Mouse (Mus musculus): ENCODE results near the gene Ncoa1. TPM values are rescaled to one million over a fixed set of nuclear protein-coding genes. Genes with fewer than 3 reads are reported as not detected.
A peak's percentile ranks its signal among the peaks of the same experiment; 100 is the strongest.
"Not testable (repeated sequence)": the region's sequence is repeated elsewhere in the genome, so short reads cannot be mapped to it uniquely, and the experiment has no call there.

Gene Ncoa1
- polyA plus RNA-seq, 1 experiment from 2014 or later, result 20.9 TPM

- ATAC-seq (replicated peaks), result no peak
- 89% methylated on average over 3 of the region's 3 CpGs for WGBS
- Histone ChIP-seq H3K4me1 (0 out of 2 replicates have a peak, but pooled peaks cover 4% of the 10 kb centered on the region), H3K9me3 (no peaks in the 10 kb centered on the region), H3K9ac (replicated peaks) (no peak overlapping the region), H3K27ac (replicated peaks) (no peak overlapping the region), H3K4me2 (replicated peaks) (no peak overlapping the region), H3K36me3 (no peaks in the 10 kb centered on the region), H3K4me3 (no peak overlapping the region), H3K27me3 (no peaks in the 10 kb centered on the region)
Observed at GRCm38 (mm10) chr12:4386077-4386719, 90.8 kb downstream of the Ncoa1 start.

DNA sequence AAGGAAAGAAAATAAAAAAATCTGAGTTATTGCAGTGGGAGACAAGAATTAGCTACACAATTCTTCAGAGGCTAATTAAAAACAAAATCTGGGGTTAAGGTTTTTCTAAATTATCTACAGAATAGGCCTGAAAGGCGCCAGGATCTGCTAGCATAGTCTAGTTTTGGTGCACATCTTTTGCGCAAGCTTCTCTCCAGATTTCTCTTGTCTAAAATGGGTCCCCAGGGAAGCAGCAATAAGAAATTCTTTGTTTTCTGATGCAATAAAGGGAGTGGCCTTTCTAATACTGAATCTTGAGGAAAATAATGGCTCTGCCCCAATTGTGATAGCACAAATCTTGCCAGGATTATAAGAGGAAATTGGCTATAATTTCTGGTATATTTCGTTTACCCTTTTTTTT lies 93.9 kb downstream of the Ncoa1 start:
- no peak for ATAC-seq (replicated peaks)

GRCm38 (mm10) chr12:4379298-4379957 lies 97.6 kb downstream of the Ncoa1 start:
- H3K9me3 ChIP-seq, result no peaks in the 10 kb centered on the region
- H3K4me1 ChIP-seq, result peaks cover 26% of the 10 kb centered on the region
- H3K4me2 ChIP-seq (replicated peaks), result no peak overlapping the region
- no peak overlapping the region for H3K9ac ChIP-seq (replicated peaks)
- H3K4me3 ChIP-seq, result no peak overlapping the region
- no peak for ATAC-seq (replicated peaks)
- WGBS, result 66% methylated on average over 7 of the region's 7 CpGs
- H3K27me3 ChIP-seq, result no peaks in the 10 kb centered on the region
- no peak overlapping the region for H3K27ac ChIP-seq (replicated peaks)
- H3K36me3 ChIP-seq, result no peaks in the 10 kb centered on the region

More for the DNA sequence above, 93.9 kb downstream of the Ncoa1 start:
- WGBS, result 82% methylated on average over 3 of the region's 3 CpGs
- Histone ChIP-seq H3K4me1 (no peaks in the 10 kb centered on the region), H3K4me2 (replicated peaks) (no peak overlapping the region), H3K9ac (replicated peaks) (no peak overlapping the region), H3K27ac (replicated peaks) (no peak overlapping the region), H3K27me3 (no peaks in the 10 kb centered on the region), H3K9me3 (no peaks in the 10 kb centered on the region), H3K36me3 (no peaks in the 10 kb centered on the region), H3K4me3 (no peak overlapping the region)

DNA sequence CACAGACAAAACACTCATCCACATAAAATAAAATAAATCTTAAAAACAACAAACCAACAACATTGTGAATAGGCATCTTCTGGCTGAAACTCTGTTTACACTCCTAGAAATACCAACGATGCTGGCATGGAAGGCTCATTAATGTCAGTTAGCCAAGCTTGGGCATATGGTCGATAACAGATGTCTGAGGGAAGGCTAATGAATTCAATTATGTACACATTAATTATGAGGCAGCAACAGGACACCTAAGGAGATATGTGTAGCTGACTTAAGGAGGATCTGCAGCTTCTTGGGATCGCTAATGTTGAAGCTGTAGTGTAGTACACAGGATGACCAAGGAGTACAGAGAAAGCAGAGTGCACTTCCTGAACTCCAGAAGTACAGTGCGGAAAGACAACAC lies 100.5 kb downstream of the Ncoa1 start:
- peak overlapping the region; percentile 67 for H3K27ac ChIP-seq (replicated peaks)
- peak; percentile 62 for ATAC-seq (replicated peaks)
- no peaks in the 10 kb centered on the region for H3K27me3 ChIP-seq
- H3K9me3 ChIP-seq, result no peaks in the 10 kb centered on the region
- H3K4me2 ChIP-seq (replicated peaks), result no peak overlapping the region
- whole genome bisulfite sequencing, result 49% methylated on average over 4 of the region's 4 CpGs
- no peaks in the 10 kb centered on the region for H3K36me3 ChIP-seq
- no peak overlapping the region for H3K4me3 ChIP-seq
- H3K4me1 ChIP-seq, result peaks cover 39% of the 10 kb centered on the region
- H3K9ac ChIP-seq (replicated peaks), result no peak overlapping the region

DNA sequence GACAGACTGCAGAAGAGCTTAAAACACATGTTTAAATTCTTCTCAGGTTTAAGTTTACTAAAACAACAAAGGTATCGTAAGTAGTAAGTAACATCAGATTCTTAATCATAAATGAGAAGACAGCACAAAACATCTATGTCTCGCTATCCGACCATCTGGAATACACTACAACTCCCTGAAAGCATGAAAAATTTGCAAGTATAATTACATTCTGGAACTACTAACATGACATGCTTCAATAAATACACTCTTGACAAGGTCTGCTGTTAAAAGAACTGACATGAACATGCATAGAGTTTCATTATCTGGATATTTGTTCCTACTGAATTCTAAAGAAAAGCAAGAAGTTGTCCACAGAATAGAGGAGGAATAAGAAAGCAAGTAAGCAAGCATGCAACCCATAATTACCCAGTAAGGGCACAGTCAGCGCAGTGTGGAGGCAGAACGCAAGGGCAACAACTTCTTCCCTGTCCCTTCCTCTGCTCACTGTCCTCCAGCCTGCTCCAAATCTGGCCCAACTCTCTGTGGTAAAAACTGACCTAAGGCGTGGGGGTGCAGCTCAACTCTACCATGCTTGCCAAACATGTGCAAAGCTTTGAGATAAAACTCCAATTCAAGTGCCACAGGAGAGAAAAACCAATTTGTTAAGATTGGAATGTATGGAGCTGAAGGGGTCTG lies 102.0 kb downstream of the Ncoa1 start:
- Histone ChIP-seq H3K4me1 (peaks cover 39% of the 10 kb centered on the region), H3K9ac (replicated peaks) (no peak overlapping the region), H3K4me3 (no peak overlapping the region), H3K9me3 (no peaks in the 10 kb centered on the region), H3K27ac (replicated peaks) (peak overlapping the region; percentile 81), H3K4me2 (replicated peaks) (0 out of 2 replicates have a peak overlapping the region, but pooled peaks have one; percentile 6), H3K27me3 (no peaks in the 10 kb centered on the region), H3K36me3 (no peaks in the 10 kb centered on the region)
- peak; percentile 64 for ATAC-seq (replicated peaks)
- WGBS, result 24% methylated on average over 6 of the region's 6 CpGs

- peaks cover 29% of the 10 kb centered on the region for H3K4me1 ChIP-seq
- WGBS, result 16% methylated on average over 1 of the region's 1 CpGs
- no peak overlapping the region for H3K9ac ChIP-seq (replicated peaks)
- H3K4me2 ChIP-seq (replicated peaks), result no peak overlapping the region
- H3K9me3 ChIP-seq, result no peaks in the 10 kb centered on the region
- H3K4me3 ChIP-seq, result no peak overlapping the region
- H3K27ac ChIP-seq (replicated peaks), result no peak overlapping the region
- no peaks in the 10 kb centered on the region for H3K36me3 ChIP-seq
- H3K27me3 ChIP-seq, result no peaks in the 10 kb centered on the region
- 0 out of 2 replicates have a peak, but pooled peaks have one; percentile 10 for ATAC-seq (replicated peaks)
Observed at GRCm38 (mm10) chr12:4371406-4371805, 105.6 kb downstream of the Ncoa1 start.

DNA sequence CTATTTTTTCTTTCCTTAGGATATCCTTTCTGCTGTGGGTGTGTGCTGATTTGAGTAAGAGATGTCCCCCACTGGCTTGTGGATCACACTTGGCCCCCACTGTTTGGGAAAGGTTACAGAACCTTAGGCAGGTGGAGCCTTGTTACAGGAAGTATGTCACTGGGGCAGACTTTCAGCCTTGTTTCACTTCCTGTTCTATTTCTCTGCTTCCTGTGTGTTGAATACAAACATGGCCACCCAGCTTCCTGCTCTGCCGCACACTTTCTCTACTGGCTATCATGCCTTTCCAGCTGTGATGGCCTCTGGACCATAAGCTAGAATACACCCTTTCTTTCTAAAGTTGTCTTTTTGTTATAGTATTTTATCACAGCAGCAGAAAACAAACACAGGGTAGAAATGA lies 111.0 kb downstream of the Ncoa1 start:
- ATAC-seq (replicated peaks), result no peak
- Histone ChIP-seq H3K36me3 (no peaks in the 10 kb centered on the region), H3K4me1 (no peaks in the 10 kb centered on the region), H3K9me3 (no peaks in the 10 kb centered on the region), H3K4me2 (replicated peaks) (no peak overlapping the region), H3K27ac (replicated peaks) (no peak overlapping the region), H3K4me3 (no peak overlapping the region), H3K9ac (replicated peaks) (no peak overlapping the region), H3K27me3 (no peaks in the 10 kb centered on the region)
- WGBS, result 90% methylated on average over 1 of the region's 1 CpGs

DNA sequence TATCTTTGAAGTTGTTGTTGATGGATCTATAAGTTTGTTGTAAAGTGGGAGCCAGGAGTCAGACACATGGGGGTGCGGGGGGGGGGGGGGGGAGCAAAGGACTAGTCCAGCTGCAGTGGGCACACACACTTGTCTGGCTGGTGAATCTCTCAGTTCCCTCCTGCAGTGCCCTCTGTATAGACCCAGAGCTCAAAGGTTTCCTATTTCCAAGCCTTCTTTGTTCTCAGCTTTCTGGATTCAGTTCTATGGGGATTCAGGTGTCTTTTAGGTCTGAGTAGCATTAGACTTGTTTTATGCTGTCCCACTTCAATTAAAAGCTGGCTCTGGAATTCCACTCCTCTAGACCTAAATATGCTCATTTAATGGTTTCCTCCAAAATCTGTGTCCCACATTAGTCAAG lies 117.5 kb downstream of the Ncoa1 start:
- Histone ChIP-seq H3K4me3 (no peak overlapping the region), H3K9ac (replicated peaks) (no peak overlapping the region), H3K36me3 (no peaks in the 10 kb centered on the region), H3K9me3 (no peaks in the 10 kb centered on the region), H3K4me1 (no peaks in the 10 kb centered on the region), H3K27ac (replicated peaks) (no peak overlapping the region), H3K27me3 (no peaks in the 10 kb centered on the region), H3K4me2 (replicated peaks) (no peak overlapping the region)
- ATAC-seq (replicated peaks), result no peak
- WGBS, result 30% methylated on average over 1 of the region's 1 CpGs

- 15% methylated on average over 2 of the region's 2 CpGs for WGBS
- not testable (repeated sequence) for H3K4me1 ChIP-seq; ATAC-seq (replicated peaks)
Observed at GRCm38 (mm10) chr12:4358653-4359052, 118.3 kb downstream of the Ncoa1 start.

GRCm38 (mm10) chr12:4358100-4358499 lies 118.9 kb downstream of the Ncoa1 start:
- WGBS, result 95% methylated on average over 4 of the region's 4 CpGs
- H3K4me2 ChIP-seq (replicated peaks), result no peak overlapping the region
- no peak overlapping the region for H3K27ac ChIP-seq (replicated peaks)
- H3K4me1 ChIP-seq, result no peaks in the 10 kb centered on the region
- no peak overlapping the region for H3K9ac ChIP-seq (replicated peaks)
- ATAC-seq (replicated peaks), result no peak
- no peak overlapping the region for H3K4me3 ChIP-seq
- H3K9me3 ChIP-seq, result no peaks in the 10 kb centered on the region
- no peaks in the 10 kb centered on the region for H3K27me3 ChIP-seq
- H3K36me3 ChIP-seq, result no peaks in the 10 kb centered on the region

More at GRCm38 (mm10) chr12:4358653-4359052, 118.3 kb downstream of the Ncoa1 start:
- H3K4me2 ChIP-seq (replicated peaks); H3K4me3 ChIP-seq; H3K9ac ChIP-seq (replicated peaks); H3K27me3 ChIP-seq; H3K27ac ChIP-seq (replicated peaks); H3K36me3 ChIP-seq; H3K9me3 ChIP-seq: not testable (repeated sequence)

DNA sequence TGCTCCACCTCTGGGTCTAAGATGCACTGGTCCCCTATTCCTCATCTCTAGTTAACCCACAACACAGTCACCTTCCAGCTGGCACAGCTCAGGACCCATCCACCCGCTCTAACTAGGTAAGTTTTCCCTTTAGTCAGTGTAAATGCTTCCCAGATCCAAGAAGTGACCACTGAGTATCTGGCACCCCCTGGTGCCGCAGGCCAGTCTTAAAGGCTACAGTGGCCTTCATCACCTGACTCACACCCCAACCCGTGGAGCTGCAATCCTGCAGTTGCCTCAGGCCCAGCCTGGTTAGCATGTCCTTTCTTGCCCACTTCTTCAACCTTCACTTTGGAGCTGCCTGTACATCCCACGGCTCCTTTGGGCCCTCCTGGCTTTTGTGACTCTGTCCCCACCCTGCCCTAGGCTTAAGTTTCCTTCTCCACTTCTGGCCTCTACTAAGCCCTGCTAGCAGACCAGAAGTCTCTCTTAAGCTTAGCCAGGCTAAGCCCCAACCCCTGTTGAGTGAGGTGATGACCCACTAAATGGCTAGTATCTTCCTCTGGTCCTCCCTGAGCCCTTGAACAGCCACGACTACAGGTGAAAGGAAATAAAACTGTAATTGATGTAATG lies 120.0 kb downstream of the Ncoa1 start:
- H3K4me2 ChIP-seq (replicated peaks), result no peak overlapping the region
- no peak overlapping the region for H3K27ac ChIP-seq (replicated peaks)
- no peak for ATAC-seq (replicated peaks)
- H3K9me3 ChIP-seq, result no peaks in the 10 kb centered on the region
- H3K27me3 ChIP-seq, result no peaks in the 10 kb centered on the region
- H3K4me3 ChIP-seq, result no peak overlapping the region
- no peaks in the 10 kb centered on the region for H3K4me1 ChIP-seq
- WGBS, result 91% methylated on average over 5 of the region's 5 CpGs
- no peaks in the 10 kb centered on the region for H3K36me3 ChIP-seq
- no peak overlapping the region for H3K9ac ChIP-seq (replicated peaks)

All from forebrain, embryonic 15.5 days (tissue).